Mouse (Mus musculus) stomach, postnatal 0 days (tissue): ENCODE measurements at regions not wholly inside any gene's neighbourhood (a gene's known extent, or its start where the extent isn't known, plus 50 kb on each side); places are given as distances from the start of the nearest gene placed in this dataset.

Experiments used
- CTCF ChIP-seq: IDR thresholded peaks from 2 replicates; pipeline ENCODE4 v1.5.1; 2016; ENCODE audit warnings: antibody characterized with exemption, low read depth, mild to moderate bottlenecking, moderate library complexity
- EP300 ChIP-seq: optimal IDR thresholded peaks from 2 replicates; pipeline ENCODE3; 2016; ENCODE audit warnings: antibody characterized with exemption

GRCm38 (mm10) chr16:70147673-70148359 is 165.9 kb upstream of the Gbe1 start:
- TF ChIP-seq CTCF (no peak), EP300 (no peak)
